Mouse (Mus musculus) brain, embryonic 14.5 days (tissue): Measurements from ENCODE around the gene Ankrd50. TPM values are rescaled to one million over a fixed set of nuclear protein-coding genes. Genes with fewer than 3 reads are reported as not detected.

ENCODE experiments used
- DNase-seq: peaks from one replicate; pipeline ENCODE4 v3.0.0-alpha.2; 2011; ENCODE audit warnings: low read depth
- CTCF ChIP-seq: fragments of 200-500 bp; IDR thresholded peaks from 2 replicates; pipeline ENCODE4 v1.5.1; 2012; ENCODE audit warnings: inconsistent platforms, mild to moderate bottlenecking, moderate library complexity, borderline replicate concordance; ENCODE audit not compliant: insufficient read depth, insufficient read length; ENCODE audit errors: extremely low read depth
- POLR2A ChIP-seq: fragments of 200-500 bp; IDR thresholded peaks from 2 replicates; pipeline ENCODE4 v1.6.1; 2012; ENCODE audit warnings: mild to moderate bottlenecking, inconsistent platforms, borderline replicate concordance; ENCODE audit not compliant: poor library complexity, insufficient read depth, insufficient read length, severe bottlenecking; ENCODE audit errors: extremely low read depth
- polyA plus RNA-seq: library from polyadenylated mRNA; depleted of rRNA; stranded (reverse); fragments of >200 nt; gene quantifications from 2 replicates; pipeline ENCODE4 v1.2.3, GENCODE M21; 2012; rRNA removed

The Ankrd50 gene
- polyA plus RNA-seq = 45.2 and 64.7 TPM in 2 replicates

- peak; percentile 99 for DNase-seq
- TF ChIP-seq CTCF (no peak), POLR2A (peak; percentile 91)
Measured at GRCm38 (mm10) chr3:38484191-38485106, at the start of gene Ankrd50. Gene Ankrd50, minus strand, starts transcription at chr3:38484844.

- TF ChIP-seq POLR2A (no peak), CTCF (no peak)
- DNase-seq = peak; percentile 15
Measured at GRCm38 (mm10) chr3:38534245-38534644, 49.6 kb upstream of the Ankrd50 start.

GRCm38 (mm10) chr3:38520426-38520825 lies 35.8 kb upstream of the Ankrd50 start:
- DNase-seq = no peak
- TF ChIP-seq POLR2A (no peak), CTCF (no peak)

- TF ChIP-seq POLR2A = no peak
- TF ChIP-seq CTCF = no peak
- no peak for DNase-seq
Measured at GRCm38 (mm10) chr3:38519971-38520370, 35.3 kb upstream of the Ankrd50 start.

- DNase-seq = no peak
- TF ChIP-seq POLR2A (no peak), CTCF (no peak)
Measured at GRCm38 (mm10) chr3:38503606-38504005, 19.0 kb upstream of the Ankrd50 start.

GRCm38 (mm10) chr3:38502156-38502555 lies 17.5 kb upstream of the Ankrd50 start:
- TF ChIP-seq CTCF (no peak), POLR2A (no peak)
- peak; percentile 30 for DNase-seq

GRCm38 (mm10) chr3:38501739-38502138 lies 17.1 kb upstream of the Ankrd50 start:
- DNase-seq = no peak
- no peak for TF ChIP-seq CTCF
- no peak for TF ChIP-seq POLR2A

- TF ChIP-seq POLR2A (no peak), CTCF (no peak)
- peak; percentile 37 for DNase-seq
Measured at GRCm38 (mm10) chr3:38501316-38501715, 16.7 kb upstream of the Ankrd50 start.

- TF ChIP-seq CTCF (no peak), POLR2A (no peak)
- DNase-seq = no peak
Measured at GRCm38 (mm10) chr3:38498561-38498960, 13.9 kb upstream of the Ankrd50 start.

GRCm38 (mm10) chr3:38496795-38497385 lies 12.2 kb upstream of the Ankrd50 start:
- TF ChIP-seq CTCF (no peak), POLR2A (no peak)
- DNase-seq = no peak

- no peak for TF ChIP-seq POLR2A
- TF ChIP-seq CTCF = no peak
- no peak for DNase-seq
Measured at GRCm38 (mm10) chr3:38491702-38492101, 7.1 kb upstream of the Ankrd50 start.

- TF ChIP-seq POLR2A = no peak
- TF ChIP-seq CTCF = no peak
- no peak for DNase-seq
Measured at GRCm38 (mm10) chr3:38491236-38491635, 6.6 kb upstream of the Ankrd50 start.

GRCm38 (mm10) chr3:38490720-38491119 lies 6.1 kb upstream of the Ankrd50 start:
- no peak for DNase-seq
- TF ChIP-seq POLR2A = no peak
